Mouse (Mus musculus): ENCODE data around the gene Pde4b. TPM values are rescaled to one million over a fixed set of nuclear protein-coding genes. Genes with fewer than 3 reads are reported as not detected.

The Pde4b gene
- polyA plus RNA-seq, 1 experiment from 2014 or later, result 11.0 TPM

DNA sequence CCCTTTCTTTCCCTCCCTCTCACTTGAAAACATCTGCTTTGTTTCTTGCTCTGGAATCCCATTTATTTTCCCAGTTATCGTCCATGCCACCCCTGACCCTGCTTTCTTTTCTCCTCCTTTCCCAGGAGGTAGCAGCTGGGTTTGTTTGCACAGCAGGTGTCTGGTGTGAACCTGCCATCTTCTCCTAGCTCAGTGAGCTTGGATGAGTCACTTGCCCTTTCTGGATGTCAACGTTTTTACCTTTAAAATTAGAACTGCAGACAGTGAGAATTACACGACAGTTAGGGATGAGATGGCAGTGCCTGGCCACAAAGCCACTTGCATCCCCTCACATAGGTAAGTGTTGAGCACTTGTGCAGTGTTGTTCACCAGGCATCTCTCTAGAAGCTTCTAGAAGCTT is 84.3 kb downstream of the Pde4b start:
- 39% methylated on average over 3 of the region's 3 CpGs for WGBS
- H3K4me3 ChIP-seq (ENCODE audit: low read length), result no peak overlapping the region
- no peaks in the 10 kb centered on the region for H3K4me1 ChIP-seq (ENCODE audit: control insufficient read depth, insufficient read depth, low read length)
- H3K36me3 ChIP-seq (ENCODE audit: control insufficient read depth, insufficient read depth, low read length), result no peaks in the 10 kb centered on the region
- H3K27ac ChIP-seq (ENCODE audit: low read length), result no peak overlapping the region
- H3K27me3 ChIP-seq (replicated peaks; ENCODE audit: control insufficient read depth, insufficient read depth, low read length), result no peaks in the 10 kb centered on the region
- H3K4me2 ChIP-seq (ENCODE audit: low read depth, low read length), result no peak overlapping the region
- ATAC-seq, result no peak
- H3K9ac ChIP-seq (ENCODE audit: low read depth, low read length), result no peak overlapping the region
- H3K9me3 ChIP-seq (ENCODE audit: control insufficient read depth, low read length), result no peaks in the 10 kb centered on the region

DNA sequence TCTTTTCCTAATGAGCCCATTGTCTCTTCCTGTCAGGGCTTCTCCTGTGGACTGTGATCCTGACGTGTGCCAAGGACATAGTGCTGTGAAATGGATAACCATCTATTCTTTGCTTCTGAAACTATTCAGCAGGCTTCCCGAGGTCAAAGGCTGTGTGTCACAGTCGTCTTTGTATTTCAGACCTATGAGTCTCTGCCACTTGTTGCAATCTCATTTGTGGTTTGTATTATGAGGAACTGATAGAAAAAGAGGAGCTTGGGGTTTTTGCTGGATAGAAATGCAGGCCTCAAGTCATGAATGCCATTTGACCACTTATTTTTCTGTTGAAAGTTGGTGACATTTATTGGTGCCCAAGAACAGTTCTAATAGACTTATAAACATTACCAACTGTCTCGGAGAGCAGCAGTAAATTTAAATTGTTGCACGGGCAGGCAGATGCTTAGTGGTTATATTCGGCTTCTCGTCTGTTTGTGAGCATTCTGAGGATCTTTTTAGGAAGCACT is 85.4 kb downstream of the Pde4b start:
- Histone ChIP-seq H3K36me3 (ENCODE audit: control insufficient read depth, insufficient read depth, low read length) (no peaks in the 10 kb centered on the region), H3K4me1 (ENCODE audit: control insufficient read depth, insufficient read depth, low read length) (no peaks in the 10 kb centered on the region), H3K4me2 (ENCODE audit: low read depth, low read length) (no peak overlapping the region), H3K9ac (ENCODE audit: low read depth, low read length) (no peak overlapping the region), H3K27me3 (replicated peaks; ENCODE audit: control insufficient read depth, insufficient read depth, low read length) (no peaks in the 10 kb centered on the region), H3K9me3 (ENCODE audit: control insufficient read depth, low read length) (no peaks in the 10 kb centered on the region), H3K27ac (ENCODE audit: low read length) (no peak overlapping the region), H3K4me3 (ENCODE audit: low read length) (no peak overlapping the region)
- WGBS, result 61% methylated on average over 7 of the region's 7 CpGs
- ATAC-seq, result no peak

DNA sequence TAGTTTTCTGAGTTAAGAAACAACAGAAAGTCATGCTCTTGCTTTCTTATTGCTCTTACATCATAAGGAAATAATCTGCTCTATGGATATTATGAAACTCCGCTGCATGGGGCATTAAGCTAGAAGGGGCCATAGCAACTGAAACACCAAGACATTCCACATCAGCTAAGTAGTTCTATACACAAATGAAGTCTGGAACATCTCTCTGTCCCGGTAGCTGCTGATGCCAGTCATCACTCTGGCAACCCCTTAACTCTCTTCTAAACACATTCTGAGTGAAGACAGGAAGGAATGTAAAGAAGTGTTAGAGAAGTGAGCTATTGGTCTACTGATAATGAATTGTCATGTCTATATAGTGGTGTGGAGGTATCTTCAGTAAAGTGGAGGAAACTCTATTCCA is 88.6 kb downstream of the Pde4b start:
- Histone ChIP-seq H3K4me3 (ENCODE audit: low read length) (no peak overlapping the region), H3K27ac (ENCODE audit: low read length) (no peak overlapping the region), H3K9me3 (ENCODE audit: control insufficient read depth, low read length) (no peaks in the 10 kb centered on the region), H3K36me3 (ENCODE audit: control insufficient read depth, insufficient read depth, low read length) (no peaks in the 10 kb centered on the region), H3K4me1 (ENCODE audit: control insufficient read depth, insufficient read depth, low read length) (no peaks in the 10 kb centered on the region), H3K9ac (ENCODE audit: low read depth, low read length) (no peak overlapping the region), H3K4me2 (ENCODE audit: low read depth, low read length) (no peak overlapping the region), H3K27me3 (replicated peaks; ENCODE audit: control insufficient read depth, insufficient read depth, low read length) (no peaks in the 10 kb centered on the region)
- 57% methylated on average over 2 of the region's 2 CpGs for WGBS
- no peak for ATAC-seq

DNA sequence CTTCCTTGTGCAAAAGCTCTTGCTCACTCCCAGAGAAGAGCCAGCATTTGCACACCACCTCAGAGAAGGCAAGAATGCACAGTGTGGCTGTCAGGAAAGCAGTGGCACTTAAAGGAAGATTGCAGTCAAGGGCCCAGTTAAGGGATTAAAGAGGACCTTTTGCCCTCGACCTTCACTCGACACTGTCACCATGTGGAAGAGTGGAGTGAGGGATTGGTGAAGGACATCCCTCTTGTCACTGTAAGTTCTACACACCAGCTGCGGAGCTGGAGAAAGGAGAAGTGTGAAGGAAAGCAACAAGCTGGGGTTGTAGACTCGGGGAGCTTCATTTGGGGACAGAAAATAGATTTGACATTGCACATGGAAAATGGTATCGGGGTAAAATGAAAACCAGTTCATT is 89.9 kb downstream of the Pde4b start:
- no peak for ATAC-seq
- 75% methylated on average over 5 of the region's 5 CpGs for WGBS
- no peak overlapping the region for H3K27ac ChIP-seq (ENCODE audit: low read length)
- no peak overlapping the region for H3K9ac ChIP-seq (ENCODE audit: low read depth, low read length)
- H3K36me3 ChIP-seq (ENCODE audit: control insufficient read depth, insufficient read depth, low read length), result no peaks in the 10 kb centered on the region
- H3K27me3 ChIP-seq (replicated peaks; ENCODE audit: control insufficient read depth, insufficient read depth, low read length), result no peaks in the 10 kb centered on the region
- H3K4me2 ChIP-seq (ENCODE audit: low read depth, low read length), result no peak overlapping the region
- H3K9me3 ChIP-seq (ENCODE audit: control insufficient read depth, low read length), result no peaks in the 10 kb centered on the region
- no peak overlapping the region for H3K4me3 ChIP-seq (ENCODE audit: low read length)
- no peaks in the 10 kb centered on the region for H3K4me1 ChIP-seq (ENCODE audit: control insufficient read depth, insufficient read depth, low read length)

- 79% methylated on average over 5 of the region's 5 CpGs for WGBS
- ATAC-seq, result no peak
- no peaks in the 10 kb centered on the region for H3K4me1 ChIP-seq (ENCODE audit: control insufficient read depth, insufficient read depth, low read length)
Measured at GRCm38 (mm10) chr4:102186888-102187287, 99.5 kb downstream of the Pde4b start.

DNA sequence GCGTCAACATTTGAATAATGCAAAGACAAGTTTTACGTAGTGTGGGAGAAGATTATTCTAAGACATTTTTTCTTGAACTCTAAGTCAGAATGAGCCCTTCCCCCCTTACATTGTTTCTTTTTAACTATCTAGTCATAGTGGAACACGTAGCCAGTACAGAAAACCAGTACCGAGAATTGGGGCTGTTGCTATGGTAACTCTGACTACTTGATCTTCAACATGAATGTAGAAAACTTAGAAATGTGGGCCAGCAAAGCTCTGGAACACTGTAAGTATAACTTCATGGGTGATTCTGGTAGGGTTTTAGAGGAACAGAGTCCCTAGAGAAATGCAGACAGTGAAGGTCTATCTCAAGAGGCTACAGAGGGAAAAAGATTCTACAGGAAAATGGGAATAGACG is 110.4 kb downstream of the Pde4b start:
- Histone ChIP-seq H3K36me3 (ENCODE audit: control insufficient read depth, insufficient read depth, low read length) (no peaks in the 10 kb centered on the region), H3K27me3 (replicated peaks; ENCODE audit: control insufficient read depth, insufficient read depth, low read length) (no peaks in the 10 kb centered on the region), H3K27ac (ENCODE audit: low read length) (no peak overlapping the region), H3K4me2 (ENCODE audit: low read depth, low read length) (no peak overlapping the region), H3K4me3 (ENCODE audit: low read length) (no peak overlapping the region), H3K4me1 (ENCODE audit: control insufficient read depth, insufficient read depth, low read length) (no peaks in the 10 kb centered on the region), H3K9me3 (ENCODE audit: control insufficient read depth, low read length) (no peaks in the 10 kb centered on the region), H3K9ac (ENCODE audit: low read depth, low read length) (no peak overlapping the region)
- 78% methylated on average over 5 of the region's 5 CpGs for WGBS
- ATAC-seq, result no peak

More at GRCm38 (mm10) chr4:102186888-102187287, 99.5 kb downstream of the Pde4b start:
- no peaks in the 10 kb centered on the region for H3K27me3 ChIP-seq (replicated peaks; ENCODE audit: control insufficient read depth, insufficient read depth, low read length)
- no peak overlapping the region for H3K27ac ChIP-seq (ENCODE audit: low read length)
- H3K4me2 ChIP-seq (ENCODE audit: low read depth, low read length), result no peak overlapping the region
- H3K4me3 ChIP-seq (ENCODE audit: low read length), result no peak overlapping the region
- H3K9ac ChIP-seq (ENCODE audit: low read depth, low read length), result no peak overlapping the region
- H3K36me3 ChIP-seq (ENCODE audit: control insufficient read depth, insufficient read depth, low read length), result no peaks in the 10 kb centered on the region
- no peaks in the 10 kb centered on the region for H3K9me3 ChIP-seq (ENCODE audit: control insufficient read depth, low read length)

GRCm38 (mm10) chr4:102209773-102210172 is 122.4 kb downstream of the Pde4b start:
- H3K27ac ChIP-seq (ENCODE audit: low read length), result no peak overlapping the region
- H3K4me2 ChIP-seq (ENCODE audit: low read depth, low read length), result no peak overlapping the region
- H3K4me1 ChIP-seq (ENCODE audit: control insufficient read depth, insufficient read depth, low read length), result no peaks in the 10 kb centered on the region
- H3K4me3 ChIP-seq (ENCODE audit: low read length), result no peak overlapping the region
- ATAC-seq, result no peak
- no peak overlapping the region for H3K9ac ChIP-seq (ENCODE audit: low read depth, low read length)
- H3K9me3 ChIP-seq (ENCODE audit: control insufficient read depth, low read length), result no peaks in the 10 kb centered on the region
- H3K27me3 ChIP-seq (replicated peaks; ENCODE audit: control insufficient read depth, insufficient read depth, low read length), result no peaks in the 10 kb centered on the region
- 76% methylated on average over 2 of the region's 2 CpGs for WGBS
- no peaks in the 10 kb centered on the region for H3K36me3 ChIP-seq (ENCODE audit: control insufficient read depth, insufficient read depth, low read length)

DNA sequence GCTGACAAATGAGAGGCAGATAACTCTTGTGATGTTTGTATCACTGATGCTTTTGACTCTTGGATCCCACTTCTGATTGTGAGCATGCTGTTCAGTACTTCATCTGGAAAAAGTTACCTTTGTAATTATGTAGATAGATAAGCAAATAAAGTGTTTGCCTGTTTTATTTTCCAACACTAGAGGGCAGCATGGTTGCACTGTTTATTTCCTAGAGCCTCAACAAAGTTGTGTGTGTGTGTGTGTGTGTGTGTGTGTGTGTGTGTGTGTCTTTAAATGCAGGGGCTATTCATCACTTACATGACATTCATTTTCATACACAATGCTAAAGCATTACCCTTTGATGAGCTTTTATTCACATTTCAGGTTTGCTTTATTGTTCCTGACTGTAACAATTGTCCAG is 139.4 kb downstream of the Pde4b start:
- Histone ChIP-seq H3K9ac (ENCODE audit: low read depth, low read length) (no peak overlapping the region), H3K4me3 (ENCODE audit: low read length) (no peak overlapping the region), H3K27ac (ENCODE audit: low read length) (no peak overlapping the region), H3K27me3 (replicated peaks; ENCODE audit: control insufficient read depth, insufficient read depth, low read length) (no peaks in the 10 kb centered on the region), H3K4me2 (ENCODE audit: low read depth, low read length) (no peak overlapping the region), H3K36me3 (ENCODE audit: control insufficient read depth, insufficient read depth, low read length) (no peaks in the 10 kb centered on the region), H3K9me3 (ENCODE audit: control insufficient read depth, low read length) (no peaks in the 10 kb centered on the region), H3K4me1 (ENCODE audit: control insufficient read depth, insufficient read depth, low read length) (peaks cover 2% of the 10 kb centered on the region; the same call in 1 of the 2 replicates)
- ATAC-seq, result no peak

DNA sequence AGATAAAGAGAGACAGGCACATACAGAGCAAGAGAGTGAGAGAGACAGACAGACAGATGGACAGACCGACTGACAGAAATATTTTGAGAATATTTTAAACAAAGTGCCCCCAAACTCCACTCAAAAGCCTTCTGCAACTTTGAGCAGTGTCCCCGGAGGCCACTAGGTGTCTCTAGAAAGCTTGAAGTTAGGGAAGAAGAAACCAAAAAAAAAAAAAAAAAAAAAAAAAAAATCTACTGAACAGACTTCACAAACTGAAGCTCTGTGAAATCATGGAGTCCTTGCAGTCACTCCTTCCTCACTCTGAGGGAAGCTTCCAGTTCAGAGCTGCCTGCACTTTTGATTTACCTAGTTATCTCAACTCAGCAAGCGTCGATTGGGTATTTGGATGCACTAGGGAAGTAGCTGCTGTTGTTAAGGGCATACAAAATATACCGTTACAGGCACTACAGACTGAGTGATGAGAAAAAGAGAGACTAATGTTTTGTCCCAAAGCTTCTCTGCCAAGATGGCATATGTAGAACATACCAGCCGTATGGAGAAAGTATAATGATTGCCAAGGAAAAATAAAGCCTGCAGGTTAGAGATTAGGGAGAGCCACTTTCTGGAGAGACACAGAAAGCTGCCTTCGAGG is 141.7 kb downstream of the Pde4b start:
- no peak overlapping the region for H3K4me3 ChIP-seq (ENCODE audit: low read length)
- no peak overlapping the region for H3K9ac ChIP-seq (ENCODE audit: low read depth, low read length)
- 49% methylated on average over 7 of the region's 7 CpGs for WGBS

DNA sequence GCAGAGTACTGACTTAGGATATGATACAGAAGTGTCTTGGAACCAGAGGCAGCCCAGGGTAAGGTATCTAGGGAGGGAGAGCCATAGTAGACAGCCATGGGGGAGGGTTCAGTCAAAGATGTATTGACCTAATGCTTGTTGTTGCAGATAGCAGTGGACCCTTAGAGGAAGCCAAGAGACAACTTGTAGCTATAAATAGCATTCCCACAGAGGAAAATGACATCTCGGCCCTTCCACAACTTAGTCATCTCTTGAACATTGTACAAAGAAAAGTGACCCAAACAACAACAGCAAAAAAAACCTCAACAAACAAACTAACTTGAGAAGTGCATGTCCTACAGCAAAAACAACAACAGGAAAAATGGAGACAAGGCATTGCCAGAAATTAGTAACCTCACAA is 143.6 kb downstream of the Pde4b start:
- H3K9me3 ChIP-seq (ENCODE audit: control insufficient read depth, low read length), result no peaks in the 10 kb centered on the region
- H3K27ac ChIP-seq (ENCODE audit: low read length), result no peak overlapping the region
- H3K4me2 ChIP-seq (ENCODE audit: low read depth, low read length), result no peak overlapping the region
- H3K27me3 ChIP-seq (replicated peaks; ENCODE audit: control insufficient read depth, insufficient read depth, low read length), result no peaks in the 10 kb centered on the region
- H3K4me1 ChIP-seq (ENCODE audit: control insufficient read depth, insufficient read depth, low read length), result peaks cover 2% of the 10 kb centered on the region; the same call in 1 of the 2 replicates
- no peak overlapping the region for H3K4me3 ChIP-seq (ENCODE audit: low read length)
- no peaks in the 10 kb centered on the region for H3K36me3 ChIP-seq (ENCODE audit: control insufficient read depth, insufficient read depth, low read length)
- no peak for ATAC-seq
- WGBS, result 73% methylated on average over 1 of the region's 1 CpGs
- no peak overlapping the region for H3K9ac ChIP-seq (ENCODE audit: low read depth, low read length)

More for the DNA sequence above, 141.7 kb downstream of the Pde4b start:
- peaks cover 2% of the 10 kb centered on the region; the same call in 1 of the 2 replicates for H3K4me1 ChIP-seq (ENCODE audit: control insufficient read depth, insufficient read depth, low read length)
- ATAC-seq, result no peak
- H3K27me3 ChIP-seq (replicated peaks; ENCODE audit: control insufficient read depth, insufficient read depth, low read length), result no peaks in the 10 kb centered on the region
- H3K9me3 ChIP-seq (ENCODE audit: control insufficient read depth, low read length), result no peaks in the 10 kb centered on the region
- H3K27ac ChIP-seq (ENCODE audit: low read length), result no peak overlapping the region
- no peak overlapping the region for H3K4me2 ChIP-seq (ENCODE audit: low read depth, low read length)
- no peaks in the 10 kb centered on the region for H3K36me3 ChIP-seq (ENCODE audit: control insufficient read depth, insufficient read depth, low read length)
